Mouse (Mus musculus): ENCODE data around the gene Hcn2. TPM values are rescaled to one million over a fixed set of nuclear protein-coding genes. Genes with fewer than 3 reads are reported as not detected.

Gene Hcn2
- total RNA-seq, 1 experiment from 2014 or later: not detected

- no peak for ATAC-seq (replicated peaks; ENCODE audit: insufficient number of reproducible peaks, low FRiP score, low TSS enrichment, poor library complexity, severe bottlenecking)
Measured at GRCm38 (mm10) chr10:79728323-79729249, 12.2 kb downstream of the Hcn2 start.

GRCm38 (mm10) chr10:79729357-79729965 lies 13.0 kb downstream of the Hcn2 start:
- no peak for ATAC-seq (replicated peaks; ENCODE audit: insufficient number of reproducible peaks, low FRiP score, low TSS enrichment, poor library complexity, severe bottlenecking)

- no peak for ATAC-seq (replicated peaks; ENCODE audit: insufficient number of reproducible peaks, low FRiP score, low TSS enrichment, poor library complexity, severe bottlenecking)
Measured at GRCm38 (mm10) chr10:79732500-79732899, 16.1 kb downstream of the Hcn2 start.

GRCm38 (mm10) chr10:79733847-79734246 lies 17.4 kb downstream of the Hcn2 start:
- no peak for ATAC-seq (replicated peaks; ENCODE audit: insufficient number of reproducible peaks, low FRiP score, low TSS enrichment, poor library complexity, severe bottlenecking)

GRCm38 (mm10) chr10:79735361-79735760 lies 18.9 kb downstream of the Hcn2 start:
- ATAC-seq (replicated peaks; ENCODE audit: insufficient number of reproducible peaks, low FRiP score, low TSS enrichment, poor library complexity, severe bottlenecking): no peak

GRCm38 (mm10) chr10:79736706-79737105 lies 20.3 kb downstream of the Hcn2 start:
- no peak for ATAC-seq (replicated peaks; ENCODE audit: insufficient number of reproducible peaks, low FRiP score, low TSS enrichment, poor library complexity, severe bottlenecking)

- no peak for ATAC-seq (replicated peaks; ENCODE audit: insufficient number of reproducible peaks, low FRiP score, low TSS enrichment, poor library complexity, severe bottlenecking)
Measured at GRCm38 (mm10) chr10:79738259-79738658, 21.8 kb downstream of the Hcn2 start.

- ATAC-seq (replicated peaks; ENCODE audit: insufficient number of reproducible peaks, low FRiP score, low TSS enrichment, poor library complexity, severe bottlenecking): no peak
Measured at GRCm38 (mm10) chr10:79739234-79739633, 22.8 kb downstream of the Hcn2 start.

GRCm38 (mm10) chr10:79740863-79741262 lies 24.4 kb downstream of the Hcn2 start:
- ATAC-seq (replicated peaks; ENCODE audit: insufficient number of reproducible peaks, low FRiP score, low TSS enrichment, poor library complexity, severe bottlenecking): no peak

- ATAC-seq (replicated peaks; ENCODE audit: insufficient number of reproducible peaks, low FRiP score, low TSS enrichment, poor library complexity, severe bottlenecking): no peak
Measured at GRCm38 (mm10) chr10:79743161-79743560, 26.7 kb downstream of the Hcn2 start.

- ATAC-seq (replicated peaks; ENCODE audit: insufficient number of reproducible peaks, low FRiP score, low TSS enrichment, poor library complexity, severe bottlenecking): no peak
Measured at GRCm38 (mm10) chr10:79743650-79744365, 27.4 kb downstream of the Hcn2 start.

- no peak for ATAC-seq (replicated peaks; ENCODE audit: insufficient number of reproducible peaks, low FRiP score, low TSS enrichment, poor library complexity, severe bottlenecking)
Measured at GRCm38 (mm10) chr10:79745411-79745810, 29.0 kb downstream of the Hcn2 start.

- peak; percentile 95 for ATAC-seq (replicated peaks; ENCODE audit: insufficient number of reproducible peaks, low FRiP score, low TSS enrichment, poor library complexity, severe bottlenecking)
Measured at GRCm38 (mm10) chr10:79745898-79746773, 29.7 kb downstream of the Hcn2 start, which contains the start of gene Polrmt. Polrmt (minus strand) TSS chr10:79746581.

- ATAC-seq (replicated peaks; ENCODE audit: insufficient number of reproducible peaks, low FRiP score, low TSS enrichment, poor library complexity, severe bottlenecking): no peak
Measured at GRCm38 (mm10) chr10:79746774-79747151, 30.3 kb downstream of the Hcn2 start.

- ATAC-seq (replicated peaks; ENCODE audit: insufficient number of reproducible peaks, low FRiP score, low TSS enrichment, poor library complexity, severe bottlenecking): no peak
Measured at GRCm38 (mm10) chr10:79748496-79748895, 32.1 kb downstream of the Hcn2 start.

GRCm38 (mm10) chr10:79754856-79755516 lies 38.6 kb downstream of the Hcn2 start, which contains the start of gene Fgf22:
Fgf22 (plus strand) TSS chr10:79755076.
- ATAC-seq (replicated peaks; ENCODE audit: insufficient number of reproducible peaks, low FRiP score, low TSS enrichment, poor library complexity, severe bottlenecking): no peak

GRCm38 (mm10) chr10:79755854-79756253 lies 39.4 kb downstream of the Hcn2 start:
- no peak for ATAC-seq (replicated peaks; ENCODE audit: insufficient number of reproducible peaks, low FRiP score, low TSS enrichment, poor library complexity, severe bottlenecking)

- ATAC-seq (replicated peaks; ENCODE audit: insufficient number of reproducible peaks, low FRiP score, low TSS enrichment, poor library complexity, severe bottlenecking): no peak
Measured at GRCm38 (mm10) chr10:79756660-79757059, 40.2 kb downstream of the Hcn2 start.

Measured in monocyte, adult 5-6 weeks (primary cell).